Mouse (Mus musculus) left cerebral cortex, adult 6 months (tissue): ENCODE data around the gene March1. TPM values are rescaled to one million over a fixed set of nuclear protein-coding genes. Genes with fewer than 3 reads are reported as not detected.

Experiments
- long read RNA-seq, 2 experiments: library from polyadenylated mRNA; unstranded; transcript quantifications; one replicate each; pipeline ENCODE4 v2.0.0; 2019 to 2020
- polyA plus RNA-seq: library from polyadenylated mRNA; unstranded; fragments of <200 nt; fragmentation: Nextera tagmentation; gene quantifications from 2 replicates; pipeline ENCODE4 v1.2.3, GENCODE M21; 2021

The March1 gene
- 8.6 and 12.7 TPM in 2 replicates for polyA plus RNA-seq
- long read RNA-seq, experiment 1, full-length matches to known transcripts, result 15 of 88 reads
- long read RNA-seq, experiment 1, partial matches to known transcripts, result 60 of 88 reads
- long read RNA-seq, experiment 1, other reads (novel, unspliced or antisense), result 13 of 88 reads
- long read RNA-seq, experiment 2, full-length matches to known transcripts, result 3 of 22 reads
- long read RNA-seq, experiment 2, partial matches to known transcripts, result 12 of 22 reads
- long read RNA-seq, experiment 2, other reads (novel, unspliced or antisense), result 7 of 22 reads

DNA sequence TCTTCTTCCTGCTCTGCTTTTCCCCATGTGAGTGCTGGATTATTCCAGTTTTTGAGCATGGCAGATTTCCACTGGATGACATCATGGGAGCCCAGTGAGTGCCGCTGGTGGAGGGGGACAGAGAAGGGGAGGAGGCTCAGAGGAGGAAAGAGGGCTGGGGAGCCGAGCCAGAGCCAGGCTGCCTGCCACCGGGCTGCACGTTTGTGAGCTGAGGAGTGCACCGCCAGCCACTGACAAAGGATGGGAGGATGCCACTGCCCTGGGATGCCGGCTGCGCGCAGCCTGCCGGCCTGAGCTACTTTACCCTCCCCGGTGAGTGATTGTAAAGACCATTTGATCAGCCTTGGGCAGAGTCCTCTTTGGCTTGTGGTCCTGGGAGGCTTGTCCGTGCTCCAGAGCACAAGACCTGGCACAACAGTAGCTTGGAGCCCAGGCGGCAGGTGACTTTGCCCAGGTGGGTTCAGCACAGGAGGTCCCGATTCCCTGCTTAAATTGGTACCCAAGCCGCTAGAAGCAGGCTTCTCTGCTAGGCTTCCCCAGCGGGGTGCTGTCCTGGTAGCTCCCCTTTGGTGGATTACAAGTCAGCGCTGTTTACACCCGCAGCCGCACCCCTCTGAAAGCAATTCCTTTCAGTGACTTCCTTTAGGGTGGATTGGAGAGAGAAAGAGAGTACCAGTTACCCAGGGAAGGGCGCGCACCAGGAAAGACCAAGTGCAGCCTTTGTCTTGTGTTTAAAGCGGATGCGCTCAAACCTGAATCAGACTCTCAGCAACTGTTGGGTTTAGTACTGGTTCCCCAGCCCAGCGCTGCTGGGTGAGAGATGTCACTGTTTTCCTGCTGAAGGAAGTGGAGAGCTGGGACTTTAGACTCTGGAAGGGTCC is at the start of gene March1:
Gene March1, plus strand, starts transcription at position 30 of the 881 bp plus-strand sequence.

GRCm38 (mm10) chr8:66486084-66486763 is 868.5 kb downstream of the March1 start, which contains the start of gene Tma16:
Tma16 (minus strand) TSS chr8:66486530.

DNA sequence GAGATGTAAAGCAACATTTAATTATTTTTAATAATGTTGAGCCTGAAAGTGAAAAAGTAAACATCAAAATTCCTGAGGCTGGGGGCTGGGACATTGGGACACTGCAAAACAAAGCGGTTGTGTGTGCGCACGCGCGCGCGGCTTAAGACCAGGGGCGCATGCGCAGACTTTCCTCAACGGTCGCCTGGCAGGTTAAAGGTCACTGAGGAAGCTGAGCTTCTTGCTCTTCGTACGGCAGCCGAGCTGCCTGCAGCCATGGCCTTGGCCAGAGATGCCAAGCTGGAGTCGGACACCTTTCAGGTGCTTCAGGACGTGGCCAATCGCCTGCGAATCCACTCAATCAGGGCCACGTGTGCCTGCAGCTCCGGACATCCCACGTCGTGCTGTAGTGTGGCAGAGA is 893.8 kb downstream of the March1 start, which contains the start of gene Tktl2:
Gene Tktl2, plus strand, starts transcription at position 220 of the 400 bp plus-strand sequence.

